Mouse (Mus musculus): ENCODE results near the gene Rnf135.
"Not testable (repeated sequence)": the region's sequence is repeated elsewhere in the genome, so short reads cannot be mapped to it uniquely, and the experiment has no call there.

The Rnf135 gene

DNA sequence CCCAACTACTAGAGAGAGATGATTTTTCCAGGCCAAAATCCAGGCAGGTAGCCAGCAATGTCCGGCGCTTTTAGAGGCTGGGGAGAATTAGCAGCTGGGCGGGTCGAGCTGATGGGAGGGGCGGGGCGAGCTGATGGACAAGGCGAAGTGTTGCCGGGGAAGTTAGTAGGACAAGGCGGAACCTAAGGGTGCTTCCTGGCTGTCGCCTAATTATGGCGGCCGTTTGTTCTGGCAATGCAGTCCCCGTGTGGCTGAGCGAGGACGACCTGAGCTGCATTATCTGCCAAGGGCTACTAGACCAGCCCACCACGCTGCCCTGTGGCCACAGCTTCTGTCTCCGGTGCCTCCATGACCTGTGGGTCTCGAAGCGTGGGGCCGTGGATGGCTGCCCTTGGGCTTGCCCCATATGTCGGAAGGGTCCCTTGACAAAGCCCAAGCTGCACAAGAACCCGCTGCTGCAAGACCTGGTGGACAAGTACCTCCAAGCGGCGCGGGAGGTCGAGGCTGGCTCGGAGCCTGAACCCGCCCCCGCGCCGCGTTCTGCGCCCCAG is at the start of gene Rnf135:
Gene Rnf135 (plus strand): TSS at position 147 of the 551 bp plus-strand sequence.
- DNase-seq (ENCODE audit: low spot score in 2 of 2), result peak; percentile 66 to 74

DNA sequence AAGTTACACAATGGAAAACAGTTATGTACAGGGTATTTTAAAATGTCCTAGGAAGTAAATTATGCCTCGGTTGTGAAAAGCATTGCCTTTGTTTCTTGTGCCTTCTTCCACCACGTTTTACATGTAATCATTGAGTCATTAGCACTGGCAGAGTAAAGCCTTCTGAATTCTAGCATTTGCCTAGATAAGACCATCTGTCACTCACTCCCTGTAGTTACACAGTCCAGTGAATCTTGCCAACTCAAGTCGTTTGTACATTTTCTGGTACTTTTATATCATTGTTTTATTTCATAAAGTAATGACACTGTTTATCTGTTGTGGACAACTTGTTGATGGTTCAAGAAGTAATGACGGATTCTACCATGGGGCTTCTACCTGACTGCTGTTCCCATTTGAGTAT is 48.9 kb upstream of the Rnf135 start:
- DNase-seq (ENCODE audit: low spot score in 2 of 2), result no peak

DNA sequence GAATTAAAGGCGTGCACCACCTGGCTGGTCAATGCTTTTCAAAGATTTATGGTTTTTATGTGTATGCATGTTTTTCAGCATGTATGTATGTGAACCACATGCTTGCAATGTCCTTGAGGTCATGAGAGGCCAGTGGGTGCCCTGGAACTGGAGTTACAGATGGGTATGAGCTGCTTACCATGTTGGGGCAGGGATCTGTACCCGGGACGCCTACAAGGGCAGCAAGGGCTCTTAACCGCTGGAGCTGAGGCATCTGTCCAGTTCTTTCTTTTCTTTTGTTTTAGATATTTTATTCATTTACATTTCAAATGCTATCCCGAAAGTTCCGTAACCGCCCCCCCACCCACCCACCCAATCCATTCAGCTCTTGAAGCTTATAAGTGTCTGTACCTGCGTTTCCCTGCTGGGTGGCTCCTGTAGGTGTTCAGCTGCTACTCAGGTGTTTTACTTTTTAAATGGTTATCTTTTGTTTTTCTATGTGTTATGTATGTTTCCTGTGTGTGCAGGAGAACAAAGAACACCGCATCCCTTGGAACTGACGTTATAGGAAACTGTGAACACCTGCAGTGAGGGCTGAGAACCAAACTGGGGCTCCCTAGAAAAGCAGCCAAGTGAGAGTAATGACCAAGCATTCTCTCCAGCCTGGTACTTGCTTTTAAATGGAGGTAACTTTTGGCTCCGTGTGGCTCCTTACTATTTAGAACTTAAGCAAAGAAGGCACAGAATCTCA is 47.5 kb upstream of the Rnf135 start:
- no peak for DNase-seq (ENCODE audit: low spot score in 2 of 2)

DNA sequence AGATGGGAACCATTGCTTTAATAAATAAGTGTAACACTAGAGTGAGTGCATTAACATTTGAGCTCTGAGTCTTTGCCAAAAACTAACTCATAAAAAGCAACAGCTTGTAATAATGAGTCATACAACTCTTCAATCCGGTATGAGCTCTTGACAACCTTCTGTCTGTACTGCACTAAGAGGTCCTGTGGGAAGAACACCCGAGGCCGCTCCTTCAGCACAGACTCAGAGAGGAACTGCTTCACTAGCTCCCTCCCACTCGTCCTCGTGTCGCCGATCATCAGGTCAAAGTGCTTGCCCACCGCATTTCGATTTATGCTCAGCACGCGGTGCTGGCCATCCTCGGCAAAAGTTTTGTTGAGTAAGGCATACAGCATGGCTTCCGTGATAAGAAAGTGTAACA is 46.9 kb upstream of the Rnf135 start:
- DNase-seq (ENCODE audit: low spot score in 2 of 2), result no peak

DNA sequence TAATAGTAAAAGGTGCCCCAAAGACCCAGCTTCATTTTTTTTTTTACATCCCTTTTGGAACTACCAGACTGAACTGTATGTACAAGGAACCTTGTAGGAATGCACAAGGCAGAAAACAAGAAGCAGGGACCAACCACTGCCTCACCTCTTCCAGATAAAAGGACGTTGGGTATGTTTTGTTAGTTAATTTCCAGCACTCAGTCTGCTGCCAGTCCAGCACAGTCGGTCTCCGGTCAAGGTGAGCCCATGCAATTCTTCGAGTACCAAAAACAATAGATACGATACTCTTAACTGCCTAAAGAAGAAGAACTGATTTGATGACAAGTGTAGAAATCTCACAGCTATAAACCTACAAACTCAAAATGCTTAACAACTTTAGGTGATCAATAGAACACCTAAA is 45.9 kb upstream of the Rnf135 start:
- DNase-seq (ENCODE audit: low spot score in 2 of 2), result no peak

DNA sequence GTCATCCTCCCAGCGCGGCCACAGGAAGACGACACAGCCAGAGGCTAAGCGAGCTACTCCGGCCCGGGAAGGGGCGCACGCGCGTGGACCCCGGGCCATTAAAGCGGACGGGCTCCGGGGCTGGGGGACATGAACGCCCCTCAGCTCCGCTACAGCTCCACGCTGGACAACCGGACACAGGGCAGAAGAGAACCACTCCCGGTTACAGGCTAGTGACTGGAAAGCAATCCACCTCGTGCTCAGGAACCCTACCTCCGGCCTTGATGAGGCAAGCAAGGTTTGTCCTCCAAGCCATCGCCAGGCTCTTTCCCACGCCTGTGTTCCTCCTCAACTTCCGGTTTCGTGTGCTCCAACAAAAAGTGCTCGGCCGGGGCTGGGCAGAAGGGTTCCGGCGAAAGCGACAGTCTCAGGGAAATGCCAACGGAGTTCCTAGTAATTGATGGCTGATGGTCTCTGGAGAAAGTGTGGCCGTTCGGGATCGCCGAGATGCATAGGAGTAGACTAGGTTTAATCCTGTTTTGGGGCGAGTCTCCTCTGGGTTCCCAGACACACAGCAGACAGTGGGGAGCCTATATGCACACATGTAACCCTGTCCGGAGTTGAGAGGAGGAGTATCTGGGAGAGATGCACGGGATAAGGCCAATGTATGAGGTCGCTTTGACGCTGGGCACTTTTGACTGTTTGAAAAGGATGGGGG is 41.7 kb upstream of the Rnf135 start, which contains the start of gene Tefm:
Gene Tefm (minus strand): TSS at position 351 of the 697 bp plus-strand sequence.
- DNase-seq (ENCODE audit: low spot score in 2 of 2), result peak; percentile 69 to 81

DNA sequence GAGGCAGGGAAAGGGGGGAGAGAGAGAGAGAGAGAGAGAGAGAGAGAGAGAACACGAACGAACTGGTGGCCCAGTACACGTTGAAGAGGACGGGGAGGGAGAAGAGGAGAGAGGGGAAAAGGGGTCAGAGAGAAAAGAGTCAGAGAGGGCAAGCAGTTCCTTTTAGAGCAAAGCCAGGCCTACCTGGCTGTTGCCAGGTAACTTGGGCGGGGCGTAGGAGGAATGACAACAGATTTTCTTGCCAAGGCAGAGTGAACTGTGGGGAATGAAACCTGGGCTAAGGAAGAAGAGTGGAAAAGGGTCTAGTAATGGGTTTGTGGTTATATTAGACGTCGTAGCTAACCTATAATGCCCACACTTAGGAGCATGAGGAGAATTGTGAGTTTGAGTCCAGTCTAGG is 40.8 kb upstream of the Rnf135 start:
- DNase-seq (ENCODE audit: low spot score in 2 of 2), result no peak

DNA sequence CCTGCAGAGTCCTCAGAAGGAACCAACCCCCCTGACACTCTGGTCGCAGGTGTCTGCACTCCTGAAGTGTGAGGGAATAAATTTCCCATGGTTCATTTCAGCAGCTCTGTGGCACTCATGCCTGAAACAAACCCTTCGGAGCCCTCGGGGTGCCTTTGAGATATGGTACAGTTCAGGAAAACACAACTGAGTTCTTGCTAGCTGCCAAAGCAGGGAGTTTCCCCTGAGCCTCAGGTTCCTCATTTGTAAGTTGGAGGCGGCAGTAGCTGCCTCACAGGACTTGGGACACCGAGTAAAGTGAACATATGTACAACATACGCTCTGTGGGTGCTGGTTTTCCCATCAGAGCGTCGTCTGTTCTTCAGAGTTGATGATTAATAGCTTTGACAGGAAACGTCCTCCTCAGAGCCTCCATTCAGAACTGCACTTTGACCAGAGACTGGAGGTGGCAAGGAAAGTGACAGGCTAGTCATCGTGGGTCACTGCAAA is 37.8 kb upstream of the Rnf135 start:
- DNase-seq (ENCODE audit: low spot score in 2 of 2), result no peak

DNA sequence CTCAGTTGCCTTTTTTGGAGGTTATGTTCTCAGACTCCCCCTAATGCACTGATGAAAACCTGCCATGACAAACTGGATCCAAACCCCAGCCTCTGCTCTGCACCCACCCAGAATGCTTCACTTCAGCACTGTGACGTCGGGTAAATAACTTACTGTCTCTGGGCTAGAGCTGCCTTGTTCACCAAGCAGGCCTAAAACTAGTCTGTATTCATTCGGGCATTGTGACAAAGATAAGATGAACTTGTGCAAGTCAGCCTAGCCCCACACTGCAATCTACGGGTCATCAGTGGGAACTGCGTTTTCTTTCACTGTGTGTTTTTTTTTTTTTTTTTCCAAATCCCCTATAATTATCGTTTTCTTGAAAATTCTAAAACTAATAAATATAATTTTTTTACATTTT is 35.9 kb upstream of the Rnf135 start:
- DNase-seq (ENCODE audit: low spot score in 2 of 2), result no peak

DNA sequence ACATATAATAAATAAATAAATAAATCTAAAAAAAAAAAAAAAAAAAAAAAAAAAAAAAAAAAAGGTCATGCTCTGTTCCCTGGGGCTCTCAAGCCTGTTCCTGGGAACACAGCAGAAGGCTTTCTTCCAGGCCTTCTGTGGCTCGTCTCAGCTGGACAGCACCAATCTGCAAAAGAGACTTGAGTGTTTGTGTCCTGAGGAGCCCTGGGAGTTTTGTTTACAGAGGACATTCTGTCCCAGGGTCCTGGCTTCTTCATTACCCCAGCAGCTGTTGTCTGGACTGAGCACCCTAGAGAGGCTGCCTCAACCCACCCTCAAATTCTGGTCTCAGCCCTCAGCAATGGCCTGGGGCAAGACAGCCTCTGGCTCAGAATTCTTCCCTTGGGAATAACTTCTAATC is 35.3 kb upstream of the Rnf135 start:
- no peak for DNase-seq (ENCODE audit: low spot score in 2 of 2)

DNA sequence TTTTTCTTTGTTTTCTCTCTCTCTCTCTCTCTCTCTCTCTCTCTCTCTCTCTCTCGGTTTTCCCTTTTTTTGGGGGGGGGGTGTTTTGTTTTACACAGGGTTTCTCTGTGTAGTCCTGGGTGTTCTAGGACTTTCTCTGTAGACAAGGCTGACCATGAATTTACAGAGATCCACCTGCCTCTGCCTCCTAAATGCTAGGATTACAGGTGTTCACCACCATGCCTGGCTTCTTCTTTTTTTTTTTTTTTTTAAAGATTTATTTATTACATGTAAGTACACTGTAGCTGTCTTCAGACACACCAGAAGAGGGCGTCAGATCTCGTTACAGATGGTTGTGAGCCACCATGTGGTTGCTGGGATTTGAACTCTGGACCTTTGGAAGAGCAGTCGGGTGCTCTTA is 34.7 kb upstream of the Rnf135 start:
- not testable (repeated sequence) for DNase-seq (ENCODE audit: low spot score in 2 of 2)

DNA sequence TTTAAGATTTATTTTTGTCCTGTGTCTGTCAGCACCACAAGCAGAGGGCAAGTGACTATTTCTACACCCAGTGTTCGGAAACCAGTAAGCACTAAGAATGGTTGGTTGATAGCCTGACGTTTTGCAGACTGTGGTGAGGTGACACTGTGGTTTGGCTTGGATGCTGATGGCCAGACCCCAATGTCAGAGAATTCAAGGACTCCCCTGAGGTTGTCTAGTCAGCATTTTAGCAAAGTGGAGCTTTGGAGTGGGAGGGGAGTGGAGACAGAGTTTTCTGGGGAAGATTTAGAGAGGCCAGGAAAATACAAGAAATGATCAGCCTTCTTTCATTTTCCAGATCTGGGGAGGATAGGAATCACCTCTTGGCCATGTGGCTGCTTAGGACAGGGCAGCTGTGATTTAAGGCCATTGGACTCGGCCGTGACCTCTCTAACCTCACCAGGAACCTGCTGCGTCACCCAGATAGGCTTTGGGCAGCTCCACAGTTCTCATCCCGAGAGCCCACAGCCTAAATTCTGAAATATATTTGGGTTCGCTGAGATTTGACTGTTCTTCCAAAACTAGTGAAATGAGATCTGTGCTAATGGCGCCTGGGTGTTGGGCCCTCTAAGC is 34.1 kb upstream of the Rnf135 start:
- no peak for DNase-seq (ENCODE audit: low spot score in 2 of 2)

DNA sequence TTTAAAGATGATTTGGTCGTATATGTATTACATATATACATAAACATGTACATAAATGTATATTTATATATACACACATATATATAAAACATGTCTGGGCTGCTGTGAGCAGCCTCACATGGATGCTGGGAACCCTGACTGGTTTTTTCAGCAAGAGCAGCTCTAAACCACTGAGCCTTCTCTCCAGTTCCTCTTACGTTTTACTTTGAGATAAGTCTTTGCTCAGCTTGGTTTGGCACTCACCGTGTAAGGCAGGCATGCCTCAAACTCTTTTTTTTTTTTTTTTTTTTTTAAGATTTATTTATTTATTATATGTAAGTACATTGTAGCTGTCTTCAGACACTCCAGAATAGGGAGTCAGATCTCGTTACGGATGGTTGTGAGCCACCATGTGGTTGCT is 33.1 kb upstream of the Rnf135 start:
- no peak for DNase-seq (ENCODE audit: low spot score in 2 of 2)

DNA sequence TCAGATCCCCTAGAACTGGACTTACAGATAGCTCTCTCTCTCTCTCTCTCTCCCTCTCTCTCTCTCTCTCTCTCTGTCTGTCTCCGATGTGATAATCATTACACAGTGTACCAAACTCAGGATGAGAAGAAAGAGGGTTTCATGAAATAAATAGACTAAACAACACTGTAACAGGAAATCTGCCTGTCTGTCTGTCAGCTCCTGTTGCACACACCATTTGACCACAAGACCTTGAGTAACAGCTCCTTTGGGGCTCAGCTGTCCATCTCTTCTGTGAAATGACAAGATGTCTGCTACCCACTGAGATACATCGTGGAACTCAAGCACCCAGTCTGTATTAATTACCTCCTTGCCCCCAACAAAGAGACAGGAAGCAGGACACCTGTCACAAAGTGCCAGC is 32.1 kb upstream of the Rnf135 start:
- no peak for DNase-seq (ENCODE audit: low spot score in 2 of 2)

DNA sequence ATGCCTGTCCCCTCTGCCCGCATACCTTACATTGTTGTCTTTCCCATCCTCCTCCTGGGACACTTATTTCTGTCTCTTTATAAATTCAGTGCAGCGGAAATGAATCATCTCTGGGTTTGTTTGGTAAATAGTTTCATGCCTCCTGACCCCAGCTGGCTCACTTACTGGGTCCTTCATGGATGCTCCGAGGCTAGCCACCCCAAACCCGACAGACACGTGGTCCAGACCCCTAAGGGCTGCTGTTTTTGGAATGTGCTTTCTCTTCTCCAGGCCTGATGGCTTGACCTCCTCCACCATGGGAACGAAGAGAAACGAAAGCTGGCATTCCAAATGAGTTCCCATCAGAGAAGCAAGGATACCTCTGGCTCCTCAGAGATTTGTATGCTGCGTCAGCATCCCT is 31.3 kb upstream of the Rnf135 start:
- DNase-seq (ENCODE audit: low spot score in 2 of 2), result no peak

DNA sequence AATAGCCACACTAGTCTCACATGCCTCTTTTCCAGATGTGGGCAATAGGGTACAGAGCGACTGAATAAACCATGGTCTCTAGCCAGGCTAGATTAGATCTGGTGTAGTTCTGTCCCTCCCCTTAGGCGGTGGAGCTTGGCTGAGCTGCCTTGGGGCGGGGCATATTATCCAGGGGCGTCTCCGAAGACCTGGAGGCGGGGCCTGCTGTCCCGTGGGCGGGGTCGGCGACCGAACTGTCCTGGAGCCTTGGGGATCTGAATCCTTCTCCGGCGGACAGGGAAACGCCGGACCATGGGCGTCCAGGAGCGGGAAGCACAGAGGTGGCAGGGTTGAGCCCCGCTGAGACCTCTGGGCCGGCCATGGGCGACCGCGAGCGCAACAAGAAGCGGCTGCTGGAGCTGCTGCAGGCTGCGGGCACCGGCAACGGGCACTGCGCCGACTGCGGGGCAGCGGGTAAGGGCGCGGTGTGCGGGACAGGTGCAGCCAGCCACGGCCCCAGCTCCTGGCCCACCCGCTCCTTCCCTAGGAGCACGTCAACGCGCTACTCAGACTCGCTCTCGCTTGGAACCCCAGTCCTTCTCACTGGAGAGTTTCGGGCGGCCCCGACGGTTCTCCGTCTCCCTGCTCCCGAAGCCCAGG is 29.7 kb upstream of the Rnf135 start, which contains the start of gene Adap2:
Gene Adap2 (plus strand): TSS at position 249 of the 639 bp plus-strand sequence.
- peak; percentile 59 to 75 for DNase-seq (ENCODE audit: low spot score in 2 of 2)

DNA sequence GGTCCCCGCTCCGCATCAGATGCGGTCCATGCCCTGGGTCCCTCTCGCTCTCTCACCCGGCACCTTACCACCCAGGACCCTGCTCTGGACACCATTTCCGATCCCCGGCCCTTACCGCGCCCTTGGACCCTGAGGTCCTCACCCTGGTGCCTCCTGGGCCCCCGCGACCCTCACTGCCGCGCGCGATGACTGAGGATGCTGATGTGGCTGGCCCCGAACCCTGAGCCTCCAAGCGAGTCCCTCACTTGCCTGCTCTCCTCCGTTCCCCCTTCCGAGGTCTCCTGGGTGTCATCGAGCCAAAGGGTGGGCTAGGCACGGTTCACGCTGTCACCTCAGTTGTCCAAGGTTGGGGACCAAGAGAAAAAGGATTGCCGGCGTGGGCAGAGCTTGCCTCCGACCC is 29.1 kb upstream of the Rnf135 start:
- no peak for DNase-seq (ENCODE audit: low spot score in 2 of 2)

DNA sequence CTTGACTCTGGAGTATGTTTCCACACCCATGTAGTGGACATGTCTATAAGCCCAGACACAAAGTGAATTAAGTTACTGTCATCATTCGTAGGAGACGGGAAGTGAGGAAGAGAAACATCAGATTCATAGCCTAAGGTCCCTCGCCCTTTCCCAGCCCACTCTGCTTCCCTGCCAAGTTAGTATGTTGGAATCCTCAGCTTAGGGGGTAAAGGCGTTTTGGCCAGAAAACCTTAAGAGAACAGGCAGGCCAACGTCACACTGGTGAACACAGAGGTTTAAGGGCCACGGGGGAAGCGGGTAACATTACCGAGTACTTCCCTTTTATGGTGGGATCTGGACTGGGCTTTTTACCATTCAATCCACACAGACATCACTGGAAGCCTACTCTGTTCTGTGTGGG is 28.1 kb upstream of the Rnf135 start:
- no peak for DNase-seq (ENCODE audit: low spot score in 2 of 2)

DNA sequence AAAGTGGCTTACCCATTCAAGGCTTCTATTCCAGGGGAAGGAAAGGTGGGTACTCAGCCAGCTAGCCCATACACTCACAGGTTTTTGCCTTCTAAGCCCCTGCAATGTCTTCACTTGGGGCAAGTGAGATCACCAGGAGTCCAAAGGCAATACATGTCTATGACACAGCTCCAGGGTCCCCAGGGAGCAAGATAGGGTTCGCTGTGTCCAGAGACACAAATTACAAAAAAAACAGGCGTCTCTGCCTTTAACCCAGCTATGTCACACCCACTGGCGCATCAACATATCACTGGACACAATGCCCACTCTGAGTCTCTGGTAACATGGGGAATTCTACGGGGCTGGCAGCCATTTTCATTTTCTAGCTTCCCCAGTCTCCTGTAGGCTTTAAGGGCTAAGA is 27.7 kb upstream of the Rnf135 start:
- DNase-seq (ENCODE audit: low spot score in 2 of 2), result no peak

DNA sequence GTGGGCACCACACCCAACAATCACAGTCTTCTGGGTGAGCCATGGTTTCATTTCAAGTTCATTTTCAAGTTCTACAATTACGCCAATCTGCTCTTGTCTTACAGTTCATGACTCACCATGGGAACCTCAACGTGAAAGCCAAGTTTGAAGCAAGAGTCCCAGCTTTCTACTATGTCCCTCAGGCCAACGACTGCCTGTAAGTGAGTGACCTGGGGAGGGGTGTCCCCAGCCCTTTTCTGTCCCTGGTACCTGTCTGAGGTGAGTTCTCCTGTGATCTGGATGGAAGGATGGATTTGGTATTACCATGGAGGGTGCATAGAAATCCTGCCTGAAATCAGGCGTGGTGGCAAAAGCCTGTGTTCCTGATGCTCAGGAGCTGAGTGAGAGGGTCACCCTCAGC is 26.8 kb upstream of the Rnf135 start:
- no peak for DNase-seq (ENCODE audit: low spot score in 2 of 2)

DNA sequence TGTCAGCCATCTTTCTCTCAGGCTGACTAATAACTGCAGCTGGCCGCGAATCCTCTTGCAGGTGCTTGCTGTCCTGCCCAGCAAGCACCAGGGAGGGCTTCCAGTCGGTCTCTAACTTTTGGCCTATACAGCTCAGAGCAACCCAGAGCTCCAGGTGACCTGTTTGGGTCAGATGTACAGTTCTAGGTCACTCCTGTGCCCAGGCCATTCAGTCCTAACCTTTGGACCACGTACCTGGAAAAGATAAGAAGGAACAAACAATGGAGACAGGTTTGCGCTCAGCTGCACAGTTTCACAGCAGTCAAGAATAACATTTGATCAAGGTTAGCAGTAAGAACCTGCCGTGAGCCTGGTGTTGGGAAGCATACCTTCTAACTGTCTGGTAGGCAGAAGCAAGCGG is 24.6 kb upstream of the Rnf135 start:
- DNase-seq (ENCODE audit: low spot score in 2 of 2), result no peak

DNA sequence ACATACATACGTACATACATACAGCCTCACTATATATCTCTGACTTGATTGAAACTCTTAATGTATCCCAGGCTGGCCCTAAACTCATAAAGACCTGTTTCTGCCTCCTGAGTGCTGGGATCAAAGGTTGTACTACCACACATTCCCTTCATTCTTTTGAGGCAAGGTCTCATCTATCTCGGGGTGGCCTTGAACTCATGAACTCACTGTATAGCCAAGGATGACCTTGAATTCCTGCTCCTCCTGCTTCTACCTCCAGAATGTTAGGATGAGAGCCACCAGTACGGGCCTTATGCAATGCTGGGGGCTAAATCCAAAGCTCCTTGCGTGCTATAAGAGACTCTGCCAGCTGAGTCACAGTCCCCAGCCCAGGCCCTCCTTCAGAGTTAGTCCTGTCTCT is 22.6 kb upstream of the Rnf135 start:
- DNase-seq (ENCODE audit: low spot score in 2 of 2), result no peak

Measured in frontal cortex, postnatal 10 days (tissue).